Mouse (Mus musculus) limb, embryonic 10.5 days (tissue): ENCODE data around the gene Sucla2. TPM values are rescaled to one million over a fixed set of nuclear protein-coding genes. Genes with fewer than 3 reads are reported as not detected.

Experiments used
- DNase-seq: peaks from one replicate; pipeline ENCODE4 v3.0.0-alpha.2; 2017; ENCODE audit warnings: low spot score
- H3K27ac ChIP-seq: fragments of 300-500 bp; sonication (generic); 2 replicates; pipeline ENCODE4 v1.5.1; 2016; ENCODE audit warnings: mild to moderate bottlenecking
- H3K27me3 ChIP-seq: fragments of 300-500 bp; sonication (generic); 2 replicates; pipeline ENCODE4 v1.6.1; 2016; ENCODE audit warnings: low read depth, mild to moderate bottlenecking; ENCODE audit not compliant: poor library complexity, severe bottlenecking
- H3K36me3 ChIP-seq: fragments of 300-500 bp; sonication (generic); 2 replicates; pipeline ENCODE4 v1.6.1; 2016; ENCODE audit warnings: mild to moderate bottlenecking, moderate library complexity
- H3K4me1 ChIP-seq: fragments of 300-500 bp; sonication (generic); 2 replicates; pipeline ENCODE4 v1.6.1; 2016
- H3K4me3 ChIP-seq: fragments of 300-500 bp; sonication (generic); 2 replicates; pipeline ENCODE4 v1.5.1; 2016; ENCODE audit warnings: mild to moderate bottlenecking, moderate library complexity
- H3K9me3 ChIP-seq: fragments of 300-500 bp; sonication (generic); replicated peaks from 2 replicates; pipeline ENCODE4 v1.6.1; 2016; ENCODE audit warnings: mild to moderate bottlenecking
- WGBS: fragments of 180-500 bp; shearing (Covaris S2); methylation state at CpG from one replicate; pipeline ENCODE4 v1.1.7; 2016; 5-methylcytosine and 5-hydroxymethylcytosine counted together
- polyA plus RNA-seq: library from polyadenylated mRNA; unstranded; fragments of >200 nt; fragmentation: Nextera tagmentation; extraction: Ambion mirVana; gene quantifications from 2 replicates; pipeline ENCODE4 v1.2.1, GENCODE M21; 2016

The Sucla2 gene
- polyA plus RNA-seq, result 90.6 and 102 TPM in 2 replicates

- H3K4me1 ChIP-seq, result no peaks in the 10 kb centered on the region
- H3K9me3 ChIP-seq, result no peaks in the 10 kb centered on the region
- H3K36me3 ChIP-seq, result no peaks in the 10 kb centered on the region
- peak; percentile 96 for DNase-seq
- H3K27ac ChIP-seq, result peak within 1 kb of the TSS; percentile 90
- WGBS, result under 1% methylated on average over 41 of the region's 41 CpGs
- H3K4me3 ChIP-seq, result peak within 1 kb of the TSS; percentile 56
- no peaks in the 10 kb centered on the region for H3K27me3 ChIP-seq
Measured at GRCm38 (mm10) chr14:73524766-73525448, at the start of gene Sucla2. Sucla2 (plus strand) TSS chr14:73525319.

DNA sequence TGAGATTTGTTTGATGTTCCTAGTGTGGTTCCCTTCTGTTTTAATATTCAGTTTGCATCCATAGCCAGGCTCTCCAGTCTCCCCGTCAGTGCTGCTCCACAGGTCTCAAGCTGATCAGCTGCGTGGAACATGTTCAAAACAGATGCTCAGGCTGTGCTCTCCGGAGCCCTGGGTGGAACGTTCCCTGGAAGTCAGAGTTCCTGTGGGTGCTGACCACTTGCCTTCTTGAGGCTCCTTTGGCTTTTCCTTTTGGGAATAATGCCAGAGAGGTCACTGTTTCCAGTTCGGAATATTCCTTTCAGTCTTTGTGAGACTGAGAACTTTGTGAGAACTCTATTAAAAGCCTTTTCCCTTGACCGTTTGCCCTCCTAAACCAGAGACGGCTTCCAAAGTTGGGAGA, 49.6 kb upstream of the Sucla2 start:
- Histone ChIP-seq H3K4me1 (peaks cover 16% of the 10 kb centered on the region), H3K36me3 (no peaks in the 10 kb centered on the region), H3K9me3 (no peaks in the 10 kb centered on the region), H3K4me3 (no peak overlapping the region), H3K27me3 (no peaks in the 10 kb centered on the region), H3K27ac (no peak overlapping the region)
- no peak for DNase-seq
- WGBS, result 81% methylated on average over 7 of the region's 7 CpGs

GRCm38 (mm10) chr14:73476361-73476934, 48.7 kb upstream of the Sucla2 start:
- Histone ChIP-seq H3K27me3 (no peaks in the 10 kb centered on the region), H3K4me3 (no peak overlapping the region), H3K27ac (no peak overlapping the region), H3K4me1 (peaks cover 16% of the 10 kb centered on the region), H3K36me3 (no peaks in the 10 kb centered on the region), H3K9me3 (no peaks in the 10 kb centered on the region)
- WGBS, result 74% methylated on average over 8 of the region's 8 CpGs
- no peak for DNase-seq

DNA sequence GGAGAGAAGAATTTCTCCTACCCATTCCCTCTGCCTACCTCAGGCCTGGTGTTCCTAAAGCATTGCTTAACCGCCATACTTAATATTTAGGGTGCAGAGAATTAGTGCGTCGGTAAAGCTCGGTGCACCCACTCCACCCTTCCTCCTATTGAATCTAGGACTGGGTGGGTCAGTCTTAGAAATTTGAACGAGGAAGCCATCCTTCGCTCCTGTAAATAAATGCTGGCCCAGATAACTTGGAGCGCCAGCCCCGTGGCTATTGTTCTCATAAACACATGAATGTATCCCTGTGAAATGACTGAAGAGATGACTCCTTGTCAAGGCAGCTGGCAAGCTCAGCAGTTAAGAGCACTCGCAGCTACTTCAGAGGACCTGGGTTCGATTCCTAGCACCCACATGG, 48.0 kb upstream of the Sucla2 start:
- DNase-seq, result no peak
- Histone ChIP-seq H3K9me3 (no peaks in the 10 kb centered on the region), H3K4me3 (no peak overlapping the region), H3K27me3 (no peaks in the 10 kb centered on the region), H3K36me3 (no peaks in the 10 kb centered on the region), H3K27ac (no peak overlapping the region), H3K4me1 (peaks cover 22% of the 10 kb centered on the region)
- WGBS, result 96% methylated on average over 10 of the region's 10 CpGs

GRCm38 (mm10) chr14:73478321-73478720, 46.8 kb upstream of the Sucla2 start:
- WGBS, result 77% methylated on average over 3 of the region's 3 CpGs
- no peaks in the 10 kb centered on the region for H3K27me3 ChIP-seq

DNA sequence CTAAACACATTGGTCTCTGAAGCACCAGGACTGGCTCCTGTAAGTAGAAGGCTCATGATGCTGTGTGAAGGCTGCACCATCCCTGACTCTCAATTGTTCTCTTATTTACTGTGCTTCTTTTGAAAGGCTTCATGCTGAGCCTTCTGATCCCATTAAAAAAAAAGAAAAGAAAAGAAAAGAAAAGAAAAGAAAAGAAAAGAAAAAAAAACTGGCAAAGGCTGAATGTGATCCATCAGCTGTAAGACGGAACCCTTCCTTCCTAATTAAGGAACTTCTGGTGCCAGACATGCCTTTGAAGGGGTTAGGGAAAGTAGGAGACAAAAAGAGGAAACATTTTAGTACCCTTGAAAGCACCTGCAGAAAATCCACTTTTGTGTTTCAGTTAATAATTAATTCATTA, 45.3 kb upstream of the Sucla2 start:
- Histone ChIP-seq H3K9me3 (no peaks in the 10 kb centered on the region), H3K27me3 (no peaks in the 10 kb centered on the region), H3K4me1 (peaks cover 11% of the 10 kb centered on the region), H3K36me3 (no peaks in the 10 kb centered on the region), H3K4me3 (no peak overlapping the region), H3K27ac (no peak overlapping the region)
- DNase-seq, result no peak
- 82% methylated on average over 1 of the region's 1 CpGs for WGBS

More at GRCm38 (mm10) chr14:73478321-73478720, 46.8 kb upstream of the Sucla2 start:
- H3K27ac ChIP-seq, result no peak overlapping the region
- H3K36me3 ChIP-seq, result no peaks in the 10 kb centered on the region
- no peak for DNase-seq
- peaks cover 17% of the 10 kb centered on the region for H3K4me1 ChIP-seq
- no peak overlapping the region for H3K4me3 ChIP-seq
- no peaks in the 10 kb centered on the region for H3K9me3 ChIP-seq

- H3K27ac ChIP-seq, result no peak overlapping the region
- 85% methylated on average over 5 of the region's 5 CpGs for WGBS
Measured at GRCm38 (mm10) chr14:73483516-73484229, 41.4 kb upstream of the Sucla2 start.

DNA sequence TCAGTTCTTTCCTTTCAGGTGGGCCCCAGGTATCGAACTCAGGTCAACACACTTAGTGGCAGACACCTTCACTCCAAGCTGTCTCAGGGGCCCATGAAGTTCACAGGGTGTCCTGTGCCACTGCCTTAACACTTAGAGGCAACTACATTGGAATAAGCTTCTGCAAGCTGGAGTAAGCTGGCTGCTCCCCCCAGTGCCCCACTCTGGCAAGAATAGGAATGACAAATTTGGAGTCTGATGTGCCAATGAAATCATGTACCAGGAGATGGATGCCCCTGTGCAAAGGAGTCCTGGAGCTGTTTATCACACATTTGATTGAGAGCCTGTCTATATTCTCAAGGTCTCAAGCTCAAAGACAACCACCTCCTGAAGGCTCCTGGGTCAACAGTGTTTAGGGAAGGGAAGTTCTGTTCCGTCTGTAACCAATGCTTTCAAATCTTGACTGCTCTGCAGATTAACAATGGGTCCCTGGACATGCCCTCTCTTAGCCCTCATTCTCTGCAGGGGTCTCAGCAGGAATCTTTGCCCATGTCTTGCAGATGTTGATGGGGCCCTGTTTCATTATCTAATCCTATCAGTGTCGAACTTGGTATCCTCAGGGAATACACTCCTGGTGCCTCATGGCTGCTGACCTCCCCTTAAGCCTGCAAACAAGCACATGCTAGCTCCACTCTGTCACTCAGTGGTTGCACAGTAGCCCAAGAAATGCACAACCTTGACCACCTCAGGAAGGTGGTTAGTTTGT, 40.6 kb upstream of the Sucla2 start:
- no peaks in the 10 kb centered on the region for H3K27me3 ChIP-seq
- H3K4me1 ChIP-seq, result peaks cover 7% of the 10 kb centered on the region
- H3K36me3 ChIP-seq, result no peaks in the 10 kb centered on the region
- DNase-seq, result no peak
- no peak overlapping the region for H3K27ac ChIP-seq
- H3K9me3 ChIP-seq, result no peaks in the 10 kb centered on the region
- no peak overlapping the region for H3K4me3 ChIP-seq
- 75% methylated on average over 3 of the region's 3 CpGs for WGBS

More at GRCm38 (mm10) chr14:73483516-73484229, 41.4 kb upstream of the Sucla2 start:
- Histone ChIP-seq H3K4me3 (no peak overlapping the region), H3K9me3 (no peaks in the 10 kb centered on the region), H3K4me1 (peaks cover 7% of the 10 kb centered on the region), H3K27me3 (no peaks in the 10 kb centered on the region), H3K36me3 (no peaks in the 10 kb centered on the region)
- DNase-seq, result no peak

DNA sequence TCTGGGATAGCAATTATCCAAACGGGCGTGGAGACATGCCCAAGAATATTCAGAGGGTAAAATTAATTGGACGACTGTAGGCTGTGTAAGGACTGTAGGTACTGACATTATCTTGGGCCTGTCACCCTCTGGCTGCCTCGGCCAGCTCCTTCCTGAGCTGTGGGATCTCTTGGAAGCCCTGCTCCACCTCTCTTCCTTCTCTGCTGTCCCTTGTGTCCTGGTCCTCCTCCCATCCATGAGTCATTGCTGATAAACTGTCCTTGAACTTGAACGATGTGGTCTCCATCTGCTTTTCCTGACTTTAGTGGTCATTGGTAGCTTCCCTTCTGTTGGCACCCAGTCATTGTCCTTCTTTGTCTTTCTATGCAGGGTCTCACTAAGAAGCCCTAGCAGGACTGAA, 38.5 kb upstream of the Sucla2 start:
- peaks cover 5% of the 10 kb centered on the region for H3K4me1 ChIP-seq
- H3K36me3 ChIP-seq, result no peaks in the 10 kb centered on the region
- H3K4me3 ChIP-seq, result no peak overlapping the region
- no peaks in the 10 kb centered on the region for H3K9me3 ChIP-seq
- 85% methylated on average over 5 of the region's 5 CpGs for WGBS
- DNase-seq, result no peak
- no peak overlapping the region for H3K27ac ChIP-seq
- no peaks in the 10 kb centered on the region for H3K27me3 ChIP-seq

DNA sequence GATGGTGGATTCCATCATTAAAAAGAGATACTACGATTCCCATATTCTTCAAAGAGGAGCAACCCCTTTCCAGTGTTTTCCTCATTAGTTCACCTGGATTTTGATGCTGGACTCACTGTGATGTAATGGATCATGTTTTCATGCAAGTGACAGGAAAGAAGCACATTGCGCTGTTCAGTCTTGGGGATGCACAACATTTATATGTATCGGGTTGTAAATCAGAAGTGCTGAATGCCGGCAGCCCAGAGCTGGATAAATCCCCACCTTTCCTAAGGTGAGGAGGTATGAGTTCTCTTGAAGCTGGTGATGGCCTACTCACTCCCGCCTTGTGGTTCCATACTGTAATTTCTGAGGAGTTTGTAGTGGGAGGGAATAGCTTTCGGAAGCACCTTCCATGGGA, 31.8 kb upstream of the Sucla2 start:
- Histone ChIP-seq H3K4me3 (no peak overlapping the region), H3K4me1 (no peaks in the 10 kb centered on the region), H3K36me3 (no peaks in the 10 kb centered on the region), H3K27me3 (no peaks in the 10 kb centered on the region), H3K9me3 (no peaks in the 10 kb centered on the region), H3K27ac (no peak overlapping the region)
- no peak for DNase-seq
- WGBS, result 91% methylated on average over 6 of the region's 6 CpGs

DNA sequence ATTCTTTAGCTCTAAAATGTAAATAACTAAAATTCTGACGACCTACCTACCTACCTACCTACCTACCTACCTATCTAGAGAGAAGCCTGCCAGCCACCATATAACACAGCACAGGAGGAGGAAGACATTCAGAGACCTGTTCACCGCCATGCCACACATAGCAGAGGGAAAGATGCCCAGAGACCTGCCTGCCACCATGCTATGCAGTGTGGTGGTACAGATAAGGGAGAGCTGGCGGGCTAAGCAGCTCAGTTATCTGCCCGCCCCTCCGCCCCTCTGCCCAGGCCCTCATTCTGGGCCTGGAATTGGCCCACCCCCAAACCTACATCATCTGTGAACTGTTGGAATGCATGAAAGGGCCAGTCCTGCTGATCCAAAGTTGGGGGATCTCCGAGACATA, 31.0 kb upstream of the Sucla2 start:
- DNase-seq, result no peak
- no peaks in the 10 kb centered on the region for H3K4me1 ChIP-seq
- no peak overlapping the region for H3K4me3 ChIP-seq
- H3K27me3 ChIP-seq, result no peaks in the 10 kb centered on the region
- 77% methylated on average over 6 of the region's 6 CpGs for WGBS
- H3K27ac ChIP-seq, result no peak overlapping the region
- no peaks in the 10 kb centered on the region for H3K9me3 ChIP-seq
- no peaks in the 10 kb centered on the region for H3K36me3 ChIP-seq

DNA sequence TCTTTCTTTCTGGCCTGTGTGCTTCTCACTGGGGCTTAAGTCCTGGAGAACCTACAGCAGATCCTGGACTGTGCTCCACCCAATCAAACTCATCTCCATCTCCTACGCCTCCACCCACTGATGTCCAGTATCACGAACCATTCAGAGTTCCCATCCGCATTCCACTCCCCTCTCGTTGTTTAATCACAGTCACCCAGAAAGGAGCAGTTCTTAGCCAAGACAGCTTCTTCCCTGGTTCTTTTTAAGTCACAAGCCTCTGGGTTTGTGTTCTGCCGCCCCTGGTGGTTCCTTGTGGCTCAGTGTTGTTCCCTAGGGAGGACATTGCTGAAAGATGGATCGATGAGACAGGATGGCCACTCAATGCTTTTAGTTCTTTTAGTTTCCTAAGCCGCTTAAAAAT, 29.4 kb upstream of the Sucla2 start:
- no peaks in the 10 kb centered on the region for H3K4me1 ChIP-seq
- H3K9me3 ChIP-seq, result no peaks in the 10 kb centered on the region
- no peak overlapping the region for H3K27ac ChIP-seq
- 78% methylated on average over 7 of the region's 7 CpGs for whole genome bisulfite sequencing
- H3K27me3 ChIP-seq, result no peaks in the 10 kb centered on the region
- no peak overlapping the region for H3K4me3 ChIP-seq
- DNase-seq, result no peak
- H3K36me3 ChIP-seq, result no peaks in the 10 kb centered on the region

- Histone ChIP-seq H3K27ac (no peak overlapping the region), H3K4me1 (peaks cover 5% of the 10 kb centered on the region; the same call in 1 of the 2 replicates), H3K36me3 (no peaks in the 10 kb centered on the region), H3K9me3 (no peaks in the 10 kb centered on the region), H3K4me3 (no peak overlapping the region), H3K27me3 (no peaks in the 10 kb centered on the region)
- 94% methylated on average over 9 of the region's 9 CpGs for WGBS
- no peak for DNase-seq
Measured at GRCm38 (mm10) chr14:73501283-73501682, 23.8 kb upstream of the Sucla2 start.
